Mouse (Mus musculus) embryonic facial prominence, embryonic 15.5 days (tissue): ENCODE measurements around the gene St5. TPM values are rescaled to one million over a fixed set of nuclear protein-coding genes. Genes with fewer than 3 reads are reported as not detected.

Experiments
- ATAC-seq: fragments of 200-750 bp; cut with Nextera tagmentation; 2 replicates; pipeline ENCODE4 v1.8.0; 2017; ENCODE audit warnings: low read depth, moderate TSS enrichment; ENCODE audit not compliant: insufficient number of reproducible peaks, low FRiP score, low TSS enrichment
- H3K27ac ChIP-seq: fragments of 300-500 bp; sonication (generic); replicated peaks from 2 replicates; pipeline ENCODE4 v1.5.1; 2015; ENCODE audit warnings: mild to moderate bottlenecking, inconsistent platforms
- H3K27me3 ChIP-seq: fragments of 300-500 bp; sonication (generic); 2 replicates; pipeline ENCODE4 v1.6.1; 2015; ENCODE audit warnings: inconsistent platforms
- H3K36me3 ChIP-seq: fragments of 300-500 bp; sonication (generic); 2 replicates; pipeline ENCODE4 v1.6.1; 2015; ENCODE audit warnings: mild to moderate bottlenecking, inconsistent platforms
- H3K4me1 ChIP-seq: fragments of 300-500 bp; sonication (generic); 2 replicates; pipeline ENCODE4 v1.6.1; 2015; ENCODE audit warnings: inconsistent platforms
- H3K4me2 ChIP-seq: fragments of 300-500 bp; sonication (generic); replicated peaks from 2 replicates; pipeline ENCODE4 v1.6.1; 2015; ENCODE audit warnings: mild to moderate bottlenecking, inconsistent platforms
- H3K4me3 ChIP-seq: fragments of 300-500 bp; sonication (generic); replicated peaks from 2 replicates; pipeline ENCODE4 v1.5.1; 2015; ENCODE audit warnings: mild to moderate bottlenecking, inconsistent platforms
- H3K9ac ChIP-seq: fragments of 300-500 bp; sonication (generic); 2 replicates; pipeline ENCODE4 v1.6.1; 2015; ENCODE audit warnings: inconsistent platforms
- H3K9me3 ChIP-seq: fragments of 300-500 bp; sonication (generic); replicated peaks from 2 replicates; pipeline ENCODE4 v1.6.1; 2016; ENCODE audit warnings: inconsistent platforms
- WGBS: fragments of 180-500 bp; shearing (Covaris S2); methylation state at CpG from one replicate; pipeline ENCODE4 v1.1.7; 2015; 5-methylcytosine and 5-hydroxymethylcytosine counted together
- polyA plus RNA-seq: library from polyadenylated mRNA; unstranded; fragments of >200 nt; fragmentation: Nextera tagmentation; extraction: Ambion mirVana; gene quantifications from 2 replicates; pipeline ENCODE4 v1.2.1, GENCODE M21; 2015

Gene St5
- polyA plus RNA-seq, 1 experiment from 2014 or later = 52.4 TPM

GRCm38 (mm10) chr7:109580489-109580888, 122.9 kb downstream of the St5 start:
- Histone ChIP-seq H3K4me2 (no peak overlapping the region), H3K27ac (peak overlapping the region; percentile 61), H3K4me1 (peaks cover 45% of the 10 kb centered on the region), H3K9me3 (no peaks in the 10 kb centered on the region), H3K9ac (no peak overlapping the region), H3K36me3 (no peaks in the 10 kb centered on the region), H3K27me3 (no peaks in the 10 kb centered on the region), H3K4me3 (no peak overlapping the region)
- 80% methylated on average over 4 of the region's 4 CpGs for WGBS
- ATAC-seq = no peak

GRCm38 (mm10) chr7:109579585-109580307, 123.7 kb downstream of the St5 start:
- 28% methylated on average over 6 of the region's 6 CpGs for WGBS
- Histone ChIP-seq H3K4me2 (no peak overlapping the region), H3K36me3 (no peaks in the 10 kb centered on the region), H3K4me1 (peaks cover 45% of the 10 kb centered on the region), H3K9me3 (no peaks in the 10 kb centered on the region), H3K4me3 (no peak overlapping the region), H3K27me3 (no peaks in the 10 kb centered on the region), H3K9ac (no peak overlapping the region), H3K27ac (peak overlapping the region; percentile 61)
- ATAC-seq = no peak

DNA sequence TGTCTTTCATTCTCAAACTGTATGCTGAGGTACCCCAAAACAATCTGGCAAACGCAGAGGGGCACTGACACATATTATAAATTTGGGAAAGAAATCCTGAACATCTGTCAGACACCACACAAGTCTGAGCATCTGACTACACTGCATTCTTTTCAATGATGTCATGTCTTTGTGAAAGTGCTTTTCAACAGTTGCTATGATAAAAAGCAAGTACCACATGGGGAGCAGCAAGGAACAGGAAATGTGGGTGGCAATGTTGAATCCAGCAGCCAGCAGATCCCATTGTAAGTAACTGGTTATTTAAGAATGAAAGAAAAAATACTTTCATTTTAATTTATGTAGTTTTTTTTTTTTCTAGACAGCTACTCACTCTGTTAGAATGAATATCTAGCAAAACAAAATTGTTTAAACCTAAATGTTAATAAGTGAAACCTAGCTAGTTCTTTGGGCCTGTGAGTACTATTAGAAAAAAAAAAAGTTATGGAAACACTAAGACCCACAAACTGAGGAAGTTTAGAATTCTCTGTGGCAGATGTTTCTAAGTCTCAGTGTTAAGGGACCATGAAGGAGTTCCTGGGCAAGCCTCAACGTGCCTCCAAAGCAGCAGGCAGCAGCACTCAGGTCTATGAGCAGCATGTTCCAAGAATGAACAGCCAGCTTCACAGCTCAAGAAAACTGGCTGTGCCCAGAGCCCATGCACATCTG, 124.4 kb downstream of the St5 start:
- Histone ChIP-seq H3K36me3 (no peaks in the 10 kb centered on the region), H3K27ac (peak overlapping the region; percentile 61), H3K9me3 (no peaks in the 10 kb centered on the region), H3K9ac (no peak overlapping the region), H3K4me3 (no peak overlapping the region), H3K27me3 (no peaks in the 10 kb centered on the region), H3K4me1 (peaks cover 45% of the 10 kb centered on the region), H3K4me2 (no peak overlapping the region)
- 8% methylated on average over 2 of the region's 2 CpGs for WGBS
- ATAC-seq = no peak; the same call in 1 of the 2 replicates

GRCm38 (mm10) chr7:109576321-109577314, 126.8 kb downstream of the St5 start:
- H3K4me1 ChIP-seq = peaks cover 45% of the 10 kb centered on the region
- no peaks in the 10 kb centered on the region for H3K27me3 ChIP-seq
- no peak overlapping the region for H3K9ac ChIP-seq
- no peaks in the 10 kb centered on the region for H3K9me3 ChIP-seq
- WGBS = 24% methylated on average over 11 of the region's 11 CpGs
- no peaks in the 10 kb centered on the region for H3K36me3 ChIP-seq
- H3K4me3 ChIP-seq = no peak overlapping the region
- H3K4me2 ChIP-seq = no peak overlapping the region
- peak overlapping the region; percentile 88 for H3K27ac ChIP-seq
- peak; percentile 72 for ATAC-seq

DNA sequence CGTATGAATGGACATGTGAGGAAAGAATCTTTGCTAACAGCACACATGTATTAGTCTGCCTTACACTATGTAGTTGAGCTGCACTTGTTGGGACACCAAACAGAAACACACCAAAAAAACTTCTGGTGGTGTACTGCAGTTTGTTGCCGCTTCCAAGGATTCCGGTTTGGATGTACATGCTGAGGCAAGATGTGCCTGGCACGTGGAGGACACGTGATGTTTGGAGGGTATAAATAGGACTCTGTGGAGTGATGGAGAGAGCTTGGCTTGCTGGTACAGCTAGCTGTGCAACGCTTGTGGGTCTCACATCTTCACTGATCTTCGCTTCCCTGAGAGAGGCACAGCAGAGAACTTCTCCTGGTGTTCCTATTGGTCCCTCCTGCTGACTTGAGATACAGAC, 129.2 kb downstream of the St5 start:
- Histone ChIP-seq H3K36me3 (no peaks in the 10 kb centered on the region), H3K27me3 (no peaks in the 10 kb centered on the region), H3K9me3 (no peaks in the 10 kb centered on the region), H3K4me2 (no peak overlapping the region), H3K4me1 (peaks cover 32% of the 10 kb centered on the region), H3K9ac (no peak overlapping the region), H3K4me3 (no peak overlapping the region), H3K27ac (no peak overlapping the region)
- WGBS = 84% methylated on average over 7 of the region's 7 CpGs
- no peak for ATAC-seq

GRCm38 (mm10) chr7:109568391-109568892, 135.0 kb downstream of the St5 start:
- Histone ChIP-seq H3K9me3 (no peaks in the 10 kb centered on the region), H3K4me3 (no peak overlapping the region), H3K4me2 (no peak overlapping the region), H3K27ac (no peak overlapping the region), H3K9ac (no peak overlapping the region), H3K27me3 (no peaks in the 10 kb centered on the region), H3K36me3 (peaks cover 10% of the 10 kb centered on the region; the same call in 1 of the 2 replicates), H3K4me1 (0 out of 2 replicates have a peak, but pooled peaks cover 7% of the 10 kb centered on the region)
- WGBS = 86% methylated on average over 4 of the region's 4 CpGs
- no peak for ATAC-seq

DNA sequence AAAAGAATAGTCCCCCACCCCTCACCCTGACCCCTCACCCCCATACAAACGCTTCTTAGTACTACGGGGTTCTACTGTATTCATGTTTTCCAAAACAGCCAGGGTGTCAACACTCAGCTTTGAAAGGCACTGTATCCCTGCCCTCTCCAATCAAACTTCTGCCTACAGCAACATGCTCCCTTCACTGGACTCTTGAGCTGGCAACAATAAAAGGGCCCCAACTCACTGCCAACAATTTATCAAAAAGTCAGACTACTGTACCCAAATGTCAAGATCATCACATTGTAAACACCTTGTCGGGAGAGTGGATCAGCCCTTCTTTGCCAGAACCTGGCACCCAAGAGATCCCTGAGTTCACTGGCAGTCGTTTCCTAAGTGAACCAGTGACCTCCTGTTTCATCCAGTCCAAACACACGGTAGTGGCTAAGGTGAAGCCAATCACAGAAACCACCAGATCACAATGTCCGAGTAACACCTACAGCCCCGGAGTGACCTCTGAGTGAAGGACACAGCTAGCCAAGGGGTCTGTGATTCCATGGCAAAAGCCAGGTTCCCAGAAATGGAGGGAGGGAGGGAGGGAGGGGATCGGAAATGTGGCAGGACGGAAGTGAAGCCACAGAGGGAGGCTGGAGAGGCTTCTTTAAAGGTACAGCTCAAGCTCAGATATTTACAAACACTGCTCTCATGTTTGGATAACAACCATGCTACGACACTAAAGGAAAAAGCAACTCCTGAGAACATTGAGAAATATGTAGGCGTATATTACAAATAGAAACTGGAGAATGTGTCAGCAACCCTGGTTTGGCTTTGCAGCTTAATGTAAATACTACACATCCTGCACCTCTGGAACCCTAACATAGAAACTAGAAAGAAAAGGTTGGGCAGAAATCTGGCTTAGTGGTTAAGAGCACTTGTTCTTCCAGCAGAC, 136.3 kb downstream of the St5 start:
- ATAC-seq = no peak
- Histone ChIP-seq H3K27ac (no peak overlapping the region), H3K9me3 (no peaks in the 10 kb centered on the region), H3K4me2 (no peak overlapping the region), H3K27me3 (no peaks in the 10 kb centered on the region), H3K9ac (no peak overlapping the region), H3K4me1 (peaks cover 21% of the 10 kb centered on the region), H3K4me3 (no peak overlapping the region), H3K36me3 (peaks cover 10% of the 10 kb centered on the region; the same call in 1 of the 2 replicates)
- WGBS = 74% methylated on average over 11 of the region's 11 CpGs

GRCm38 (mm10) chr7:109566327-109566726, 137.1 kb downstream of the St5 start:
- ATAC-seq = no peak
- no peak overlapping the region for H3K27ac ChIP-seq
- H3K27me3 ChIP-seq = no peaks in the 10 kb centered on the region
- no peak overlapping the region for H3K9ac ChIP-seq
- no peaks in the 10 kb centered on the region for H3K9me3 ChIP-seq
- H3K4me3 ChIP-seq = no peak overlapping the region
- peaks cover 10% of the 10 kb centered on the region; the same call in 1 of the 2 replicates for H3K36me3 ChIP-seq
- no peak overlapping the region for H3K4me2 ChIP-seq
- peaks cover 25% of the 10 kb centered on the region for H3K4me1 ChIP-seq

DNA sequence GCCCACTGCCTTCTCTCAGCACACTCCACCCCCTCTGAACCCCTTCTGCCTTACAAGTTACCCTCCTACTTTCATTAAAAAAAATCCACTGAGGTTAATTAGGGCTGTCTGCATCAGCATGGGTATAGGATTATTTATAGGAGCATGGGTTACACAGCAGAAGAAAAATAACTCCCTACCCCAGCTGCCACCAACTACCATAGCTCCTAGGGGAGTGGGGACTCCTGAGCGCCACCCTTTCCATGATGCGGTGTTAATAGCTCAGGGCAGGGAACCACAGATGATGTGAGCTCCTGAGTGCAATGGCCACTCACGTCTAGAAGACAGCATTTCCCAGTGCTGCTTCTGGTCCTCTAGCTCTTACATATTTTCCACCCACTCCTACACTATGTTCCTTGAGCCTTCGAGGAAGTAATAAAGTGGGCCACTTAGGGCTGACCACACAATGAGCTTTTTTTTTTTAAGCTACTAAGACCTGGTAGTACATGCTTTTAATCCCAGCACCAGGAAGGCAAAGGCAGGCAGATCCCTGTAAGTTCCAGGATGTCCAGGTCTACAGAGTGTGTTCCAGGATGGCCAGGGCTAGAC, 139.5 kb downstream of the St5 start:
- peak; percentile 64; the same call in 1 of the 2 replicates for ATAC-seq

DNA sequence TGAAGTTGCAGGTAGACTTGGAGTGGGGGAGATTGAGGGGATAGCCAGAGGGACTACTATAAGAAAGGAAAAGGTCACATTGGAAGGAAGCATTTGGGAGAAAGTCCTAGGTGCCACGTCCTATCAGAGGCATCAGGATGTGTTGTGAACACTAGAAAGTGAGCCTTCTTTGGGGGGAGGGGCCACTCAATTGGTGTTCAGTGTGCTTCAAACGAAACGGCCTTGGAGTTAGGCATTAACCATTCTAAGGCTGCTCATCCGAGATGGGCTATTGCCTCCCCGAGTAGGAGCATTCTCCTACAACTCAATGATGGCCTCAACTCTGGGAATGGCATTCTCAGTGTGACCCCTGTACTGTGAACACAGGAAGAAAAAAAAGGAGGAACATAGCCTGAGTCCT, 140.7 kb downstream of the St5 start:
- ATAC-seq = no peak
- H3K27me3 ChIP-seq = no peaks in the 10 kb centered on the region
- 0 out of 2 replicates have a peak overlapping the region, but pooled peaks have one; percentile 1 for H3K4me2 ChIP-seq
- H3K4me3 ChIP-seq = no peak overlapping the region
- 51% methylated on average over 5 of the region's 5 CpGs for WGBS
- H3K36me3 ChIP-seq = 0 out of 2 replicates have a peak, but pooled peaks cover 3% of the 10 kb centered on the region
- H3K9ac ChIP-seq = no peak overlapping the region
- H3K4me1 ChIP-seq = peaks cover 24% of the 10 kb centered on the region
- H3K9me3 ChIP-seq = no peaks in the 10 kb centered on the region
- H3K27ac ChIP-seq = peak overlapping the region; percentile 73

More for the DNA sequence above, 139.5 kb downstream of the St5 start:
- 77% methylated on average over 4 of the region's 4 CpGs for WGBS
- Histone ChIP-seq H3K9ac (no peak overlapping the region), H3K27ac (no peak overlapping the region), H3K4me1 (peaks cover 24% of the 10 kb centered on the region), H3K9me3 (no peaks in the 10 kb centered on the region), H3K4me3 (no peak overlapping the region), H3K27me3 (no peaks in the 10 kb centered on the region), H3K36me3 (peaks cover 9% of the 10 kb centered on the region; the same call in 1 of the 2 replicates), H3K4me2 (no peak overlapping the region)
